Mouse (Mus musculus) bone marrow macrophage, adult 2 months (primary cell): ENCODE results near the gene Pafah1b3.

Source experiments
- CTCF ChIP-seq: IDR thresholded peaks from 2 replicates; pipeline ENCODE4 v1.5.1; 2012; ENCODE audit warnings: low read depth, mild to moderate bottlenecking, low read length, moderate library complexity
- POLR2A ChIP-seq: IDR thresholded peaks from 2 replicates; pipeline ENCODE4 v1.6.1; 2012; ENCODE audit warnings: mild to moderate bottlenecking, low read depth, low read length, borderline replicate concordance

DNA sequence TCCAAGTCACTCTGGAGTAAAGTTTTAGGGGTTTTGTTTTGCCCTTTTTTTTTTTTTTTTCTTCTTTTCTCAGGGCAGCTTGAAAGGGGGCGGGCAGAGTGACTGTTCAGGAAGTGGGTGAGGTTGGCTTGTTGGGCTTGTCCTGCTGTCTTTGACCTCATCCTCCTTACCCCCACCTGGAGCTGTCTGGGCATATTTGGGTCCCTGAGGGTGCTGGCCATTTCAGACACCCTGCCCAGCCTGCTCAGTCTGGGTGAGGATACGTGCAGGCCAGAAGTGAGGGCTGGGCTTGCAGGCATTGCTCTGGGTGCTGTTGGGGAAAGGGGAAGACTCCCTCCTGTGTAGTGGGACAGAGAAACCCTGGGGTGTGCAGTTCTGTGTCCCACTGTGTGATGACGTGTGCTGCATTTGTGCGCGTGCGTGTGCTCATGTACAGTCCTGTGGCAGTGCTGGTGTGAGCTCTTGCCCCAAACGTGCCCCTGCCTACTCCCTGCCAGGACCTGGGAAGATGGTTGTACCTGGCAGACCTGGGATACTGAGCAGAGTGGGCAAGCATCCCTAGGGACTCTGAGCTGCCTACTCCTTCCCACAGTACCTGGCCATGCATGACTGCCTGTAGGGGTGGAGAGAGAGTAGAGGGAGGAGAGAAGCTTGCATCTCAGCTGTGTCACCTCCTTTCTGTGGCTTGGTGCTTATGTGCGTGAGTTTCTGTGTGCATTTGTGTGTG, 28.1 kb downstream of the Pafah1b3 start:
- TF ChIP-seq POLR2A: no peak
- TF ChIP-seq CTCF: no peak
